Mouse (Mus musculus): ENCODE data around the gene Msi1. TPM values are rescaled to one million over a fixed set of nuclear protein-coding genes. Genes with fewer than 3 reads are reported as not detected.
A peak's percentile ranks its signal among the peaks of the same experiment; 100 is the strongest.

The Msi1 gene
- 211 and 227 TPM in 2 replicates for polyA plus RNA-seq (2016; fragmentation: Nextera tagmentation; extraction: Ambion mirVana)

DNA sequence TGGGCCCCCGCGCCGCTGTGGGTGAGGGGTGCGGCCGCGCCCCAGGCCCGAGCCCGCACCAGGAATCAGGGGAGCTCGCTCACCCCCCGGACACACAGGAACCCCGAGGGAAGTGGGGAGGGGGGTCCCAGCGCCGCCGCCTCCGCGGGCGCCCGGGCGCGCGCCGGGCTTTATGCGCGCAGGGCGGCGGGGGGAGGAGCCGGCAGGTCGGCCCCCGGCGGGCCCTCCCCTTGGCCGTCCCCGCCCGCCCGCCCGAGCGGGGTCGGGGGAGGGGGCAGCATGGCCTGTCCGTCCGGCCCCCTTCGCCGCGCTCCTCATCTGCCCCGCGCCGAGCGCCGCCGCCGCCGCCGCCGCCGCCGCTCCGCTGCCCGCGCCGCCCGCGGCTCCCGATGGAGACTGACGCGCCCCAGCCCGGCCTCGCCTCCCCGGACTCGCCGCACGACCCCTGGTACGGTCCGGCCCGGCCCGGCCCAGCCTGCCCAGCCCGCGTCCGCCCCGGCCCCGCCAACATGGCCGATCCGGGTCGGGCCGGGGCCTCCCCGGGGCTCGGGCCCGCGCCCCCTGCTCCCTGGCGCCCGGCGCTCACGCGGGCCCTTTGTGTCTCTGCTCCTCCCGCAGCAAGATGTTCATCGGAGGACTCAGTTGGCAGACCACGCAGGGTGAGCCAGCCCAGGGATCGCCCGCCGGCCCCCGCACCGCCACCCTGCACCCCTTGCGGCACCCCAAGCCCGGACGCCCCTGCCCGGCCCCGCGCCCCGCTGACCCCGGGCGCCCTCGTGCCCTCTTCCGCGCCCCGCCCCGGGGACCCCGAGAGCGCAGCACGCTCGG is at the start of gene Msi1:
TSS of gene Msi1 (plus strand) at position 241 of the 828 bp plus-strand sequence.
- under 1% methylated on average over 67 of the region's 117 CpGs for WGBS
- Histone ChIP-seq H3K27me3 (no peaks in the 10 kb centered on the region), H3K4me1 (peaks cover 50% of the 10 kb centered on the region), H3K9me3 (no peaks in the 10 kb centered on the region), H3K9ac (replicated peaks) (peak within 1 kb of the TSS; percentile 100), H3K36me3 (peaks cover 23% of the 10 kb centered on the region; the same call in 1 of the 2 replicates), H3K4me2 (replicated peaks) (peak within 1 kb of the TSS; percentile 94), H3K27ac (replicated peaks) (peak within 1 kb of the TSS; percentile 99), H3K4me3 (peak within 1 kb of the TSS; percentile 100)
- peak; percentile 81 for ATAC-seq (ENCODE audit: low FRiP score, low read depth)

DNA sequence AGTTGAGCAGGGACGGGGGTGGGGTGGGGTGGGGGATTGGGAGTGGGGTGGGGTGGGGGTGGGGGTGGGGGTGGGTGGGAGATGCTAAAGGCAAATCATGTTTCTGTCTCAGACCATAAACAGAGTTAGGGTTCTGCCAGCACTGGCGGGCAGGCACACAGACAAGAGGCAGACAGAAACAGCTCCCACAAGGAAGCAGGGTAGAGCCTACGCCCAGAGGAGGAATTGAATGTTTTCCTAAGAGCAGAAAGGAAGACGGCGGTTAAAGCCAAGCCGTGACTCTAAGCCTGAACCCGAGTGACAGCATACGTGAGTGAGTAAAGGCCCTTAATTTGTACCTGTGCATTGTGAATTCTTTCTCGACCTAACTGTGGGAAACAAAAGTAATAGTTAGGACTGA is 37.5 kb upstream of the Msi1 start:
- H3K4me1 ChIP-seq, result peaks cover 32% of the 10 kb centered on the region
- no peaks in the 10 kb centered on the region for H3K9me3 ChIP-seq
- no peaks in the 10 kb centered on the region for H3K36me3 ChIP-seq
- no peak overlapping the region for H3K4me3 ChIP-seq
- H3K4me2 ChIP-seq (replicated peaks), result no peak overlapping the region
- peak overlapping the region; percentile 43 for H3K27ac ChIP-seq (replicated peaks)
- no peak for ATAC-seq (ENCODE audit: low FRiP score, low read depth)
- no peaks in the 10 kb centered on the region for H3K27me3 ChIP-seq
- 27% methylated on average over 9 of the region's 9 CpGs for WGBS
- peak overlapping the region; percentile 24; the same call in 1 of the 2 replicates for H3K9ac ChIP-seq (replicated peaks)

DNA sequence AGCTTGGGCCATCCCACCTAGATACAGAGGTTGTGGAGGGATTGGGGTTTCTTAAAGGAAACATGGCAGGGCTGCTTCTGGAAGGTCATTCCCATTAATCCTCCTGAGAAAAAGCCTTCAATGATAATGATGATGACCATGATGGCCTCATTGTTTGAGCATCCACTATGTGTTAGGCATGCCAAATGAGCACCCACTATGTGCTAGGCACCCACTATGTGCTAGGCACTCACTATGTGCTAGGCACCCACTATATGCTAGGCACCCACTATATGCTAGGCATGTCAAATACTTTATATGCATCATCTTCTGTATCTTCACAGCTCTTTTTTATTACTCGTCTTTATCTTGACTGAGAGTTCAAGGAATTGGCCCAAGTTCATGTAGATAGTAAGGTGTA is 36.4 kb upstream of the Msi1 start:
- H3K4me1 ChIP-seq, result peaks cover 40% of the 10 kb centered on the region
- no peak overlapping the region for H3K27ac ChIP-seq (replicated peaks)
- no peak for ATAC-seq (ENCODE audit: low FRiP score, low read depth)

DNA sequence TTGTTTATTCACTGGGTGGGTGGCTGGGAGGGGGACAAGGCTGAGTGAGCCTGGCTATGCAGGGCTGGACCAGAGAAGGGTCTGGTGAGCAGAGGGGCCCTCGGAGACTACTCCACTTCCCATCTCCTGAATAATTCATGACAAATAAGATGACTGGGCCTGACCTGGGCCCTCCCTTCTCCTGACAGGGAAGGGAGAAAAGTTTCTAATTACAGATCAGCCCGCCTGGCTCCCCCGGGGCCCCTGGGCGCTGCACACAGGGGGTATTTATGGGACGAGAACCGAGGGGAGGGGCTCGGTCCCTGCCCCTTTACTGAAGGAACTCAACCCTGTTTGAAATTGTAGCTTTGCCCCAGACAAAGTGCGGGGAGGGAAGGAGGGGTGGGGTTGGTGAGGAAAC is 35.2 kb upstream of the Msi1 start:
- Histone ChIP-seq H3K4me1 (peaks cover 49% of the 10 kb centered on the region), H3K4me2 (replicated peaks) (peak overlapping the region; percentile 29), H3K4me3 (no peak overlapping the region), H3K27me3 (no peaks in the 10 kb centered on the region), H3K27ac (replicated peaks) (peak overlapping the region; percentile 79), H3K9ac (replicated peaks) (peak overlapping the region; percentile 28), H3K36me3 (no peaks in the 10 kb centered on the region), H3K9me3 (no peaks in the 10 kb centered on the region)
- peak; percentile 70 for ATAC-seq (ENCODE audit: low FRiP score, low read depth)
- 4% methylated on average over 8 of the region's 8 CpGs for WGBS

More for the DNA sequence above, 36.4 kb upstream of the Msi1 start:
- no peak overlapping the region for H3K4me3 ChIP-seq
- H3K9ac ChIP-seq (replicated peaks), result no peak overlapping the region
- 83% methylated on average over 1 of the region's 1 CpGs for WGBS
- H3K4me2 ChIP-seq (replicated peaks), result no peak overlapping the region
- no peaks in the 10 kb centered on the region for H3K27me3 ChIP-seq
- H3K9me3 ChIP-seq, result no peaks in the 10 kb centered on the region
- no peaks in the 10 kb centered on the region for H3K36me3 ChIP-seq

DNA sequence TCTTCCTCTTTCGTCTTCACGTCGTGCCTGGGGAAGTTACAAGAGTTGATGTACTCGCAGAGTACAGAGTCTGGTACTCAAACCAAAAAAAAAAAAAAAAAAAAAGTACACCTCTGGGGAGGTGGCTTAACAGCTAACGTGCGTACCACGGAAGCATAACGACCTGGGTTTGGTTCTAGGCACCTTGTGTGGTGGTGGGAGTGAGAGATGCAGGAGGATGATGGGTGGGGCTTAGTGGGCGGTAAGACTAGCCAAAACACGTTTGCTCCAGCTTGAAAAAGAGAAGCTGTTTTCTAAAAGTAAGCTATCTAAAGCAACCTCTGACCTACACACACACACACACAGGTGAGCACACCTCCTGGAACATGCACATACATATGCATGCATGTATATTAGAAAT is 34.6 kb upstream of the Msi1 start:
- Histone ChIP-seq H3K4me2 (replicated peaks) (peak overlapping the region; percentile 29), H3K9me3 (no peaks in the 10 kb centered on the region), H3K27me3 (no peaks in the 10 kb centered on the region), H3K36me3 (no peaks in the 10 kb centered on the region), H3K4me1 (peaks cover 51% of the 10 kb centered on the region), H3K4me3 (no peak overlapping the region), H3K9ac (replicated peaks) (no peak overlapping the region), H3K27ac (replicated peaks) (peak overlapping the region; percentile 79)
- ATAC-seq (ENCODE audit: low FRiP score, low read depth), result no peak
- 18% methylated on average over 10 of the region's 10 CpGs for WGBS

DNA sequence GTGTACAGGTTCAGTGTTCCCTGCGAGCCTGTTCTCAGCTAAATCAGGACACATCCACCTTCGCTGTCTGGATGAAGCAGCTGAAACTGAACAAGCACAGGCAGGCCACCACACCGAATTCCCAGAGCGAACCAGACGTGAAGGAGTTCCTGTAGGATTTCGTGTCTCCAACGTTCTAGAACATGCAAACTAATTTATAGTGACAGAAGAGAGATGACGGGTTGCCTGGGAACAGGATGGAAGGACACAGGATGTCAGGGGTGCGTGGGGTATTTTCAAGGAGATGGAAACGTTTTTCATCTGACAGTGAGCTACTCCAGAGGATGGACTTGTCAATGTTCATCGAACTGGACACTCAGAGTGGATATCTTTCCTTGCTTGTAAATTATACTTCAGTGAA is 32.7 kb upstream of the Msi1 start:
- peaks cover 60% of the 10 kb centered on the region for H3K4me1 ChIP-seq
- H3K27ac ChIP-seq (replicated peaks), result peak overlapping the region; percentile 63
- H3K4me3 ChIP-seq, result no peak overlapping the region
- no peaks in the 10 kb centered on the region for H3K27me3 ChIP-seq
- ATAC-seq (ENCODE audit: low FRiP score, low read depth), result no peak
- WGBS, result 64% methylated on average over 11 of the region's 11 CpGs
- H3K4me2 ChIP-seq (replicated peaks), result no peak overlapping the region
- H3K9me3 ChIP-seq, result no peaks in the 10 kb centered on the region
- H3K9ac ChIP-seq (replicated peaks), result no peak overlapping the region
- no peaks in the 10 kb centered on the region for H3K36me3 ChIP-seq

DNA sequence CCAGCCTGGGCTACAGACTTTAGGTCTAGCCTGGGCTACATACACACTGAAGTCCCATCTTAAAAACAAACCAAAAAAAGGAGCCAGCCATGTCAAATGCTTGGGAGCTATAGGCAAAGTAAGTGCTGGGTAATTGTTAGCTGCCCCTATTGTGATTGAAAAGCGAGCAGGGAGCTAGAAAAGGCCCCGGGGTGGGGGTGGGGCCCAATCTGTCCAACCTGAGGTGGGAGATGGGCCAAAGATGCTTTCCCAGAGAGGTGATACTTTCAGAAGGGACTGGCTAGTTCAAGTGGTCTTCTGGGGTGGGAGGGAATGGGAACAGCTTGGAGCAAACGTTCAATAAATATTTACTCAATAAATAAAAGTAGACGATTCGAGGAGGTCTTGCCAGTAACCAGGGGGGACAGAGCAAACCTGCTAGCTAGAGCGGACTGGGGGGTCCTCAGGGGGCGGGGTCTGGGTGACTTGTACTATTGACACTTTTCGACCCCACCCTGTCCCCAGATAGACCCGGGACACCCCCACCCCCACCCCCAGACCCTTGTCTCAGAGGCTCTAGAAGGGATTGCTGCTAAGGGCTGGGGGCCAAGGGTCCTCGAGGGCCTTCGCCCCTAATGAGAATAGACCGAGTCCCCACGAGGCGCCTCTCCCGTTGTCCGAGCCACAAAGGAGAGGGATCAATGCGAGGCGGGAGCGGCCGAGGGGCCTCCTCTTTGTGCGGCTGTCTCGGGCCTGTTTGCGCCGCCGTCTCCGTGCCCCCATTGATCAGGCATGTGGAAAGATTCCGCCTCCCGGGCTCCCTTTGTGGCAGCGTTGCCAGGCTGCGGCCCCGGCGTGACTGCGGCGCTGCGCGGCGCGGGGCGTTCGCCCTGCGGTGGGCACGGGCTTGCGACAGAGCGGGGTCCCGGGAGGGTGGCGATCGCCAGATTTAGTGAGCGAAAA is 31.3 kb upstream of the Msi1 start:
- Histone ChIP-seq H3K4me3 (peak overlapping the region; percentile 27), H3K36me3 (no peaks in the 10 kb centered on the region), H3K4me2 (replicated peaks) (peak overlapping the region; percentile 46), H3K9ac (replicated peaks) (peak overlapping the region; percentile 46), H3K27me3 (no peaks in the 10 kb centered on the region), H3K27ac (replicated peaks) (peak overlapping the region; percentile 95), H3K4me1 (peaks cover 58% of the 10 kb centered on the region), H3K9me3 (no peaks in the 10 kb centered on the region)
- peak; percentile 87 for ATAC-seq (ENCODE audit: low FRiP score, low read depth)
- under 1% methylated on average over 48 of the region's 48 CpGs for WGBS

DNA sequence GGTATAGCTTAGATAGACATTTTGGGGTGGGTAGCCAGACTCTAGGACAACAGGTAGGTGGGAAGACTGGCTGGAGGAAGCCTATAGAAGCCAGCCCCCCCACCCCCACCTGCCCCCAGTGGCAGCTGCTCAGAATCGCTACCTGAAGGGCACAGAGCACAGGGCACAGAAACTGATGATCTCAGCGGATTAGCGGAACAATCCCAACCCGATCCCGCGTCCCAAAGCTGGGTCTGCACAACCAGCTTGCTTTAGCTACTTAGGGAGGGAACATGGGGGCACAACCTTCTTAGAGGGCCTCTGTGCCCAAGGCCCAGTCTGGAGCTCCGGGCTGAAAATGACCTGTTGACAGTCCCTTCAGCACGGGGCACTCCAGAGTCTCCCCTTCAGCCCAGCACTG is 27.3 kb upstream of the Msi1 start:
- H3K27me3 ChIP-seq, result no peaks in the 10 kb centered on the region
- no peak overlapping the region for H3K9ac ChIP-seq (replicated peaks)
- ATAC-seq (ENCODE audit: low FRiP score, low read depth), result no peak
- H3K4me1 ChIP-seq, result peaks cover 61% of the 10 kb centered on the region
- H3K9me3 ChIP-seq, result no peaks in the 10 kb centered on the region
- WGBS, result 83% methylated on average over 8 of the region's 8 CpGs
- H3K27ac ChIP-seq (replicated peaks), result 0 out of 2 replicates have a peak overlapping the region, but pooled peaks have one; percentile 1
- H3K4me2 ChIP-seq (replicated peaks), result no peak overlapping the region
- no peaks in the 10 kb centered on the region for H3K36me3 ChIP-seq
- H3K4me3 ChIP-seq, result no peak overlapping the region

DNA sequence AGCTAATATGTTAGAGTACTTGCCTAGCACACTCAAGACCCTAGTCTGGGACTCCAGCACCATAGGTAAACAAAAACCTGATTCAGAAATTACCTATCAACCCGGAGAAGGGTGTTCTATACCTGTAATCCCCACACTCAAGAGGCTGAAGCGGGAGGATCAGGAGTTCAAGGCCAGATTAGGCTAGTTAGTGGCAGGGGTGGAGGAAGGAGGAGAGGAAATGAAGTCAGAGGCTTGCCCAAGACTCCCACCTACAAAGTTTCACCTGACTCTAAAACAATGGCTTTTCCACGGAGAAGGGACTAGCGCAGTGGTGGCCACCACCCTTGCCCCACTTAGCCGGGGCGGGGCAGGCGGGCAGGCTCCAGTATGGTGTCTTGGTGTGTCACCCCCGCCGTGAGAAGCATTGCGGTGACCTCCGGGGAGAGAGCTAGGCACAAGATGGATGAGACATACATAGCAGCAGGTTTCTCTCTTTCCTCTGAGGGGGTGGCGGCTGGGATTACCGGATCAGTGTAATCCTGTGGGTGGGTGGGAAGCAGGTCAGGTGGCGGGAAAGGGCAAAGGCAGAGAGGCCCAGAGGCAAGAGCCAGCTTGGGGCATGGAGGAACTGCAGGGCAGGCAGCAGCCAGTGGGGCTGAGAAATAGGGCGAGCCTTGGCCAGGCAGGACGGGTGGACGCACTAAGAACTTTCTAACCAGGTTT is 25.8 kb upstream of the Msi1 start:
- H3K27me3 ChIP-seq, result no peaks in the 10 kb centered on the region
- no peaks in the 10 kb centered on the region for H3K36me3 ChIP-seq
- whole genome bisulfite sequencing, result 7% methylated on average over 17 of the region's 17 CpGs
- peak overlapping the region; percentile 44 for H3K4me2 ChIP-seq (replicated peaks)
- H3K4me3 ChIP-seq, result peak overlapping the region; percentile 17; the same call in 1 of the 2 replicates
- ATAC-seq (ENCODE audit: low FRiP score, low read depth), result peak; percentile 64
- peak overlapping the region; percentile 98 for H3K27ac ChIP-seq (replicated peaks)
- peak overlapping the region; percentile 41; the same call in 1 of the 2 replicates for H3K9ac ChIP-seq (replicated peaks)
- no peaks in the 10 kb centered on the region for H3K9me3 ChIP-seq
- H3K4me1 ChIP-seq, result peaks cover 52% of the 10 kb centered on the region

DNA sequence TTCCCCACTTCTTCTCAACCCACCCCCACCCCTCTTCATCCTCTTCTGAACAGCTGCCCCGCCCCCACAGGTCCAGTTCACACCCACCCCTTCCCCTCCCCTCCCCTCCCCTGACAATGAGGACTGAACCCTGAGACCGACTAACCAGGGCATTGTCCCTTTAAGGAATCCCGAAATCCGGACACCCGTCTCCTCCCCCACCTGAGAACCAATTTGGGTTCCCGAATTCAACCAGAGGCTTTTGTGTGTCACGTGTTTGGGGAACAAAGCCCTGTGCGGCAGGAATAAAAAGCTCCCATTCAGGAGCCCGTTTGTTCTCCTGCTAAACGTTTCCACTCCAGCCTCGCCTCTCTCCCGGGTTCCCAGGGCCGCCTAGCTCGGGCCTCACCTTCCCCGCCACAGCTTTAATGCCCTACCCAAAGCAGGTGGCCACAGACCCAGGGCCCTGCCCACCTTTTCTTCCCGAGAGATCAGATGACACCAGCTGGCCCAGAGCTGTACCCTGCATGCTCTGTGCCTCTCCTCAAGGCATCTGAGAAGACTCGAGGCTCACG is 25.1 kb upstream of the Msi1 start:
- Histone ChIP-seq H3K4me2 (replicated peaks) (peak overlapping the region; percentile 44), H3K27me3 (no peaks in the 10 kb centered on the region), H3K9me3 (no peaks in the 10 kb centered on the region), H3K4me3 (peak overlapping the region; percentile 19), H3K36me3 (no peaks in the 10 kb centered on the region), H3K4me1 (peaks cover 46% of the 10 kb centered on the region), H3K9ac (replicated peaks) (peak overlapping the region; percentile 48), H3K27ac (replicated peaks) (peak overlapping the region; percentile 98)
- ATAC-seq (ENCODE audit: low FRiP score, low read depth), result peak; percentile 81
- WGBS, result 1% methylated on average over 18 of the region's 18 CpGs

DNA sequence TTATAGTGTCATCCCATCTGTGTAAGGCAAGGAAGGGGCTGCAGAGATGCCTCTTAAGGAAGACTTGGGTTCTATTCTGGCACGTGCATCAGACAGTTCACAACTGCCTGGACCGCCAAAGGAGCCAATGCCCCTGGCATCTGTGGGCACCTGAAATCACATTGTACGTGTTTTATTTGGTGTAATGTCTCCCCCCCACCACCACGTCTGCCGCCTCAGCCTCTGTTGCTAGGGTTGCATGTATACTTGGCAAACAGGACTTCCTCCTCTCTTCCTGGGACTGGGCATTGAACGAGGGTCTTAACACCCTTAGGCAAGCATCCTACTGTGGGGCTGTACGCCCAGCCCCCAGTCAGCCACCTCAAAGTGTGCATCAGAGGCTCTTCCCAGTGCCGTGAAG is 24.2 kb upstream of the Msi1 start:
- Histone ChIP-seq H3K27ac (replicated peaks) (peak overlapping the region; percentile 98), H3K4me2 (replicated peaks) (peak overlapping the region; percentile 44), H3K27me3 (no peaks in the 10 kb centered on the region), H3K4me3 (no peak overlapping the region), H3K36me3 (no peaks in the 10 kb centered on the region), H3K9me3 (no peaks in the 10 kb centered on the region), H3K9ac (replicated peaks) (no peak overlapping the region), H3K4me1 (peaks cover 43% of the 10 kb centered on the region)
- ATAC-seq (ENCODE audit: low FRiP score, low read depth), result no peak
- 27% methylated on average over 8 of the region's 8 CpGs for WGBS
